Mouse (Mus musculus): ENCODE data around the gene Dgki. TPM values are rescaled to one million over a fixed set of nuclear protein-coding genes. Genes with fewer than 3 reads are reported as not detected.

The Dgki gene
- polyA plus RNA-seq, 1 experiment, result not detected

GRCm38 (mm10) chr6:37096840-37097305, 203.1 kb downstream of the Dgki start:
- Histone ChIP-seq H3K27ac (ENCODE audit: insufficient read depth, low read depth, low read length) (no peak overlapping the region), H3K4me3 (ENCODE audit: insufficient read depth, low read length) (no peak overlapping the region), H3K4me1 (ENCODE audit: control insufficient read depth, insufficient read depth, low read length) (no peaks in the 10 kb centered on the region)
- TF ChIP-seq CTCF (IDR thresholded peaks at IDR 0.05; ENCODE audit: low read depth, low read length) (no peak), POLR2A (IDR thresholded peaks at IDR 0.05; ENCODE audit: borderline replicate concordance, low read depth, low read length) (no peak)

GRCm38 (mm10) chr6:37089148-37090111, 210.6 kb downstream of the Dgki start:
- Histone ChIP-seq H3K27ac (ENCODE audit: insufficient read depth, low read depth, low read length) (no peak overlapping the region), H3K4me3 (ENCODE audit: insufficient read depth, low read length) (no peak overlapping the region), H3K4me1 (ENCODE audit: control insufficient read depth, insufficient read depth, low read length) (no peaks in the 10 kb centered on the region)
- TF ChIP-seq CTCF (IDR thresholded peaks at IDR 0.05; ENCODE audit: low read depth, low read length) (no peak), POLR2A (IDR thresholded peaks at IDR 0.05; ENCODE audit: borderline replicate concordance, low read depth, low read length) (no peak)

- Histone ChIP-seq H3K4me1 (ENCODE audit: control insufficient read depth, insufficient read depth, low read length) (no peaks in the 10 kb centered on the region), H3K27ac (ENCODE audit: insufficient read depth, low read depth, low read length) (no peak overlapping the region), H3K4me3 (ENCODE audit: insufficient read depth, low read length) (no peak overlapping the region)
- TF ChIP-seq CTCF (IDR thresholded peaks at IDR 0.05; ENCODE audit: low read depth, low read length), result no peak
- no peak for TF ChIP-seq POLR2A (IDR thresholded peaks at IDR 0.05; ENCODE audit: borderline replicate concordance, low read depth, low read length)
These were observed 217.0 kb downstream of the Dgki start for GRCm38 (mm10) chr6:37082990-37083389.

GRCm38 (mm10) chr6:37072401-37073016, 227.5 kb downstream of the Dgki start:
- Histone ChIP-seq H3K4me1 (ENCODE audit: control insufficient read depth, insufficient read depth, low read length) (no peaks in the 10 kb centered on the region), H3K27ac (ENCODE audit: insufficient read depth, low read depth, low read length) (no peak overlapping the region), H3K4me3 (ENCODE audit: insufficient read depth, low read length) (no peak overlapping the region)
- TF ChIP-seq CTCF (IDR thresholded peaks at IDR 0.05; ENCODE audit: low read depth, low read length) (no peak), POLR2A (IDR thresholded peaks at IDR 0.05; ENCODE audit: borderline replicate concordance, low read depth, low read length) (no peak)

- Histone ChIP-seq H3K4me1 (ENCODE audit: control insufficient read depth, insufficient read depth, low read length) (no peaks in the 10 kb centered on the region), H3K27ac (ENCODE audit: insufficient read depth, low read depth, low read length) (no peak overlapping the region), H3K4me3 (ENCODE audit: insufficient read depth, low read length) (no peak overlapping the region)
- no peak for TF ChIP-seq CTCF (IDR thresholded peaks at IDR 0.05; ENCODE audit: low read depth, low read length)
- TF ChIP-seq POLR2A (IDR thresholded peaks at IDR 0.05; ENCODE audit: borderline replicate concordance, low read depth, low read length), result no peak
These were observed 230.0 kb downstream of the Dgki start for GRCm38 (mm10) chr6:37069836-37070600.

GRCm38 (mm10) chr6:37068737-37069136, 231.2 kb downstream of the Dgki start:
- no peak overlapping the region for H3K27ac ChIP-seq (ENCODE audit: insufficient read depth, low read depth, low read length)
- TF ChIP-seq CTCF (IDR thresholded peaks at IDR 0.05; ENCODE audit: low read depth, low read length) (no peak), POLR2A (IDR thresholded peaks at IDR 0.05; ENCODE audit: borderline replicate concordance, low read depth, low read length) (no peak)
- no peak overlapping the region for H3K4me3 ChIP-seq (ENCODE audit: insufficient read depth, low read length)
- H3K4me1 ChIP-seq (ENCODE audit: control insufficient read depth, insufficient read depth, low read length), result no peaks in the 10 kb centered on the region

- TF ChIP-seq POLR2A (IDR thresholded peaks at IDR 0.05; ENCODE audit: borderline replicate concordance, low read depth, low read length) (no peak), CTCF (IDR thresholded peaks at IDR 0.05; ENCODE audit: low read depth, low read length) (no peak)
- Histone ChIP-seq H3K27ac (ENCODE audit: insufficient read depth, low read depth, low read length) (no peak overlapping the region), H3K4me3 (ENCODE audit: insufficient read depth, low read length) (no peak overlapping the region), H3K4me1 (ENCODE audit: control insufficient read depth, insufficient read depth, low read length) (no peaks in the 10 kb centered on the region)
These were observed 232.6 kb downstream of the Dgki start for GRCm38 (mm10) chr6:37067357-37067756.

- Histone ChIP-seq H3K4me3 (ENCODE audit: insufficient read depth, low read length) (no peak overlapping the region), H3K27ac (ENCODE audit: insufficient read depth, low read depth, low read length) (no peak overlapping the region), H3K4me1 (ENCODE audit: control insufficient read depth, insufficient read depth, low read length) (no peaks in the 10 kb centered on the region)
- TF ChIP-seq POLR2A (IDR thresholded peaks at IDR 0.05; ENCODE audit: borderline replicate concordance, low read depth, low read length), result no peak
These were observed 235.7 kb downstream of the Dgki start for GRCm38 (mm10) chr6:37064214-37064830.

GRCm38 (mm10) chr6:37063266-37063665, 236.7 kb downstream of the Dgki start:
- TF ChIP-seq CTCF (IDR thresholded peaks at IDR 0.05; ENCODE audit: low read depth, low read length) (no peak), POLR2A (IDR thresholded peaks at IDR 0.05; ENCODE audit: borderline replicate concordance, low read depth, low read length) (no peak)
- no peak overlapping the region for H3K4me3 ChIP-seq (ENCODE audit: insufficient read depth, low read length)
- no peak overlapping the region for H3K27ac ChIP-seq (ENCODE audit: insufficient read depth, low read depth, low read length)
- H3K4me1 ChIP-seq (ENCODE audit: control insufficient read depth, insufficient read depth, low read length), result no peaks in the 10 kb centered on the region
